Mouse (Mus musculus) frontal cortex, adult 2 months (tissue): ENCODE measurements at regions not wholly inside any gene's neighbourhood (a gene's known extent, or its start where the extent isn't known, plus 50 kb on each side); places are given as distances from the start of the nearest gene placed in this dataset.
"Not testable (repeated sequence)": the region's sequence is repeated elsewhere in the genome, so short reads cannot be mapped to it uniquely, and the experiment has no call there.

Experiments used
- DNase-seq, 2 experiments: peaks; one replicate each; pipeline ENCODE4 v3.0.0; 2022; ENCODE audit warnings: low spot score in 1 of 2; ENCODE audit errors: extremely low spot score in 1 of 2

GRCm38 (mm10) chr4:101366905-101367679 lies 52.0 kb upstream of the Ak4 start:
- peak in 1 of 2 experiments; percentile 85 for DNase-seq

GRCm38 (mm10) chr4:101365299-101365698 lies 53.8 kb upstream of the Ak4 start:
- DNase-seq = no peak

- no peak for DNase-seq
Measured at GRCm38 (mm10) chr4:101364716-101365115, 54.4 kb upstream of the Ak4 start.

- DNase-seq = not testable (repeated sequence)
Measured at GRCm38 (mm10) chr4:101363231-101363630, 55.8 kb upstream of the Ak4 start.

GRCm38 (mm10) chr4:101361779-101362178 lies 57.3 kb upstream of the Ak4 start:
- no peak for DNase-seq

GRCm38 (mm10) chr4:101360296-101360695 lies 58.8 kb upstream of the Ak4 start:
- DNase-seq = no peak

GRCm38 (mm10) chr4:101359119-101359518 lies 60.0 kb upstream of the Ak4 start:
- no peak for DNase-seq

GRCm38 (mm10) chr4:101358525-101358924 lies 60.6 kb upstream of the Ak4 start:
- DNase-seq = no peak

- no peak for DNase-seq
Measured at GRCm38 (mm10) chr4:101357923-101358322, 61.2 kb upstream of the Ak4 start.

- DNase-seq = peak; percentile 41 to 59
Measured at GRCm38 (mm10) chr4:101356954-101357891, 61.9 kb upstream of the Ak4 start.

GRCm38 (mm10) chr4:101356093-101356953 lies 62.8 kb upstream of the Ak4 start:
- peak; percentile 84 to 87 for DNase-seq

GRCm38 (mm10) chr4:101355431-101356092 lies 63.5 kb upstream of the Ak4 start:
- DNase-seq = peak in 1 of 2 experiments; percentile 29

- no peak for DNase-seq
Measured at GRCm38 (mm10) chr4:101354951-101355350, 64.1 kb upstream of the Ak4 start.

- DNase-seq = no peak
Measured at GRCm38 (mm10) chr4:101354086-101354855, 64.8 kb upstream of the Ak4 start.

- DNase-seq = no peak
Measured at GRCm38 (mm10) chr4:101352178-101352577, 66.9 kb upstream of the Ak4 start.

- no peak for DNase-seq
Measured at GRCm38 (mm10) chr4:101351716-101352115, 67.4 kb upstream of the Ak4 start.

- no peak for DNase-seq
Measured at GRCm38 (mm10) chr4:101350656-101351055, 68.4 kb upstream of the Ak4 start.

GRCm38 (mm10) chr4:101350222-101350621 lies 68.9 kb upstream of the Ak4 start:
- no peak for DNase-seq

GRCm38 (mm10) chr4:101349413-101349812 lies 69.7 kb upstream of the Ak4 start:
- peak in 1 of 2 experiments; percentile 89 for DNase-seq
